Mouse (Mus musculus) G1E (cell line): ENCODE measurements around the gene Akt1s1.

Source experiments
- CTCF ChIP-seq: IDR thresholded peaks from 2 replicates; pipeline ENCODE4 v1.5.1; 2012; ENCODE audit warnings: low read depth, low read length, inconsistent platforms, mixed read lengths
- GATA1 ChIP-seq: IDR thresholded peaks from 2 replicates; pipeline ENCODE4 v1.6.1; 2012; ENCODE audit warnings: borderline replicate concordance, low read length, inconsistent platforms, mixed read lengths
- GATA2 ChIP-seq: IDR thresholded peaks from 2 replicates; pipeline ENCODE4 v1.6.1; 2012; ENCODE audit warnings: low read depth, low read length, inconsistent platforms, borderline replicate concordance
- POLR2AphosphoS5 ChIP-seq: IDR thresholded peaks from 2 replicates; pipeline ENCODE4 v1.6.1; 2012; ENCODE audit warnings: low read depth, low read length, inconsistent platforms; ENCODE audit not compliant: insufficient replicate concordance
- TAL1 ChIP-seq: conservative IDR thresholded peaks from 2 replicates; pipeline ENCODE4 v1.6.1; 2012; ENCODE audit warnings: low read depth, low read length, inconsistent platforms, mixed read lengths

DNA sequence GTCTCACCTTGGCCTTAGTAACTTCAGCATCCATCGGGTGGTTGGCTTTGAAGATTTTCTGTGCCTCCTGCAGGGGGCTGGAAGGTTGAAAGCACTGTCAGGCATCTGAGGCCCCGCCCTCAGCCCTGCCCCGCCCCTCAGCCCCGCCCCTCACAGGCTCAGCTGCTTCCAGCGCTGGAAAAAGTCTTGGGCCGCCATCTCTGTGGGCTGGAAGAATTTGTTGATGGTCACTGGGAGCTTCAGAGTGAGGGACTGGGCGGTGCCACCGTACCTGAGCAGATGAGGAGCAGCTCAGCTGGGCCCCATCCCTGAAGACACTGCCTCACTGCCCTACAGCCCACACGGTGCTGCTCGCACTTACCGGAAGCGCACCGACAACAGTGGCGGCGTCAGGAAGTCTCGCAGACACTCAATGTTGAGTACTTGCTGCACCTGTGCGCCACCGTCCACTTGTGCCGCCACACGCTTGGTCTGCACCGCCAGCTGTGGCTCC, 52.5 kb downstream of the Akt1s1 start:
- no peak for TF ChIP-seq CTCF
- TF ChIP-seq GATA1: no peak
- TF ChIP-seq POLR2AphosphoS5: no peak
- no peak for TF ChIP-seq TAL1
- no peak for TF ChIP-seq GATA2
